Mouse (Mus musculus) hindbrain, postnatal 0 days (tissue): ENCODE results near the gene Tmod1. TPM values are rescaled to one million over a fixed set of nuclear protein-coding genes. Genes with fewer than 3 reads are reported as not detected.

Experiments
- ATAC-seq: fragments of 200-750 bp; cut with Nextera tagmentation; 2 replicates; pipeline ENCODE4 v1.8.0; 2017; ENCODE audit warnings: mild to moderate bottlenecking, moderate TSS enrichment, moderate library complexity
- DNase-seq: peaks from one replicate; pipeline ENCODE4 v3.0.0-alpha.2; 2015; ENCODE audit warnings: low spot score
- H3K27ac ChIP-seq: fragments of 300-500 bp; sonication (generic); 2 replicates; pipeline ENCODE4 v1.5.1; 2014; ENCODE audit warnings: mild to moderate bottlenecking
- H3K27me3 ChIP-seq: fragments of 300-500 bp; sonication (generic); 2 replicates; pipeline ENCODE4 v1.6.1; 2014; ENCODE audit warnings: low read length, mixed read lengths; ENCODE audit not compliant: insufficient read depth
- H3K36me3 ChIP-seq: fragments of 300-500 bp; sonication (generic); 2 replicates; pipeline ENCODE4 v1.6.1; 2014; ENCODE audit warnings: low read length, mixed read lengths; ENCODE audit not compliant: insufficient read depth
- H3K4me1 ChIP-seq: fragments of 300-500 bp; sonication (generic); 2 replicates; pipeline ENCODE4 v1.6.1; 2014; ENCODE audit warnings: antibody characterized with exemption, low read length, mixed read lengths; ENCODE audit not compliant: insufficient read depth
- H3K4me2 ChIP-seq: fragments of 300-500 bp; sonication (generic); 2 replicates; pipeline ENCODE4 v1.6.1; 2014; ENCODE audit warnings: low read depth, mild to moderate bottlenecking, low read length, moderate library complexity, mixed read lengths
- H3K4me3 ChIP-seq: fragments of 300-500 bp; sonication (generic); 2 replicates; pipeline ENCODE4 v1.5.1; 2014; ENCODE audit warnings: low read length
- H3K9ac ChIP-seq: fragments of 300-500 bp; sonication (generic); replicated peaks from 2 replicates; pipeline ENCODE4 v1.6.1; 2014; ENCODE audit warnings: mild to moderate bottlenecking, low read length, moderate library complexity, mixed read lengths
- H3K9me3 ChIP-seq: fragments of 300-500 bp; sonication (generic); 2 replicates; pipeline ENCODE4 v1.6.1; 2016; ENCODE audit warnings: low read length, mixed read lengths
- CTCF ChIP-seq: IDR thresholded peaks from 2 replicates; pipeline ENCODE4 v1.5.1; 2016; ENCODE audit warnings: antibody characterized with exemption, control low read depth, low read depth
- WGBS: fragments of 180-500 bp; shearing (Covaris S2); extraction: QIAGEN DNeasy Blood & Tissue Kit; methylation state at CpG from one replicate; pipeline ENCODE4 v1.1.7; 2014; 5-methylcytosine and 5-hydroxymethylcytosine counted together
- polyA plus RNA-seq: library from polyadenylated mRNA; unstranded; fragments of >200 nt; fragmentation: Nextera tagmentation; extraction: Ambion mirVana; gene quantifications from 2 replicates; pipeline ENCODE4 v1.2.1, GENCODE M21; 2015
- total RNA-seq: library from RNA; depleted of rRNA; stranded (reverse); fragments of >200 nt; gene quantifications from 2 replicates; pipeline ENCODE4 v1.2.3, GENCODE M21; 2014; rRNA removed

Gene Tmod1
- total and polyA plus RNA-seq, 2 experiments from 2014 or later: 1.3 to 2.3 TPM

DNA sequence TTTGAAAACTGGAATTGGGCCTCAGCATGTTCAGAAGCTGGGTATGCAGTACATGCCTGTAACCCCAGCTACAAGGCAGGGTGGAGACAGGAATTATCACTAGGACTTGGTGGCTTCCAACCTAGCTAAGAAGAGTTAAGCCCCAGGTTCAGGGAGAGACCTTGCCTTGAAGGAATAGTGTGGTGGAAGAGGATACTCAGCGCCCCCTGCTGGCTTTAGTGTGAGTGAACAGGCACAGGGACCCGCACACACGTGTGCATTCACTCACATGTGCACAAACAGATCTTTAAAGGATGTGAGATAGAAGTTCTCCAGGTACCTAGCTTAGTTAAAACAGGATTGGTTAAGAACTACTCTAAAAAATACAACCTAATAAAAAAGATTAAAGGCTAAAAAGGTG is 105.6 kb downstream of the Tmod1 start:
- Histone ChIP-seq H3K36me3 (peaks cover 20% of the 10 kb centered on the region), H3K27ac (no peak overlapping the region), H3K9me3 (no peaks in the 10 kb centered on the region), H3K4me1 (peaks cover 9% of the 10 kb centered on the region; the same call in 1 of the 2 replicates), H3K27me3 (no peaks in the 10 kb centered on the region), H3K4me3 (no peak overlapping the region), H3K9ac (no peak overlapping the region), H3K4me2 (no peak overlapping the region)
- TF ChIP-seq CTCF: peak; percentile 45
- 73% methylated on average over 3 of the region's 3 CpGs for WGBS
- DNase-seq (no peak), ATAC-seq (no peak)

DNA sequence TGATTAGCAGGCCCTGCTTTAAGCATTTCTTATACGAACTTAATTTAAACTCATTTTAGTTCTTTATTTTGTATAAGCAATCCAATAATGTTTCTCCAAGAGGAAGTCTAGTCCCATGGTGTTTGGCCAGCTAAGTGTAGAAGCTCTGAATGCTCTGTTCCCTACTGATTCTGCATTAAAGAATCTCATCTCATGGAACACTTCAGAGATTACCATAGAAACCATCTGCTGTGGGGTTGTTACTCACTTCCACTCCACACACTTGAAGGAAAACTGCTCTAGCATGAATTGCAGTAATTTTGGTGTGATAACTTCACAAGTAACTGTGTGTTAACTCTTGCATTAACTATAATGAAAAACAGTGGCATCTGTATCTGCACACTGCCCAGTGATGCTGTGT is 108.1 kb downstream of the Tmod1 start:
- Histone ChIP-seq H3K9ac (no peak overlapping the region), H3K27me3 (no peaks in the 10 kb centered on the region), H3K36me3 (peaks cover 29% of the 10 kb centered on the region), H3K27ac (no peak overlapping the region), H3K4me1 (no peaks in the 10 kb centered on the region), H3K4me3 (no peak overlapping the region), H3K9me3 (no peaks in the 10 kb centered on the region), H3K4me2 (no peak overlapping the region)
- ATAC-seq: no peak
- DNase-seq: no peak
- WGBS: 97% methylated on average over 1 of the region's 1 CpGs
- TF ChIP-seq CTCF: no peak

DNA sequence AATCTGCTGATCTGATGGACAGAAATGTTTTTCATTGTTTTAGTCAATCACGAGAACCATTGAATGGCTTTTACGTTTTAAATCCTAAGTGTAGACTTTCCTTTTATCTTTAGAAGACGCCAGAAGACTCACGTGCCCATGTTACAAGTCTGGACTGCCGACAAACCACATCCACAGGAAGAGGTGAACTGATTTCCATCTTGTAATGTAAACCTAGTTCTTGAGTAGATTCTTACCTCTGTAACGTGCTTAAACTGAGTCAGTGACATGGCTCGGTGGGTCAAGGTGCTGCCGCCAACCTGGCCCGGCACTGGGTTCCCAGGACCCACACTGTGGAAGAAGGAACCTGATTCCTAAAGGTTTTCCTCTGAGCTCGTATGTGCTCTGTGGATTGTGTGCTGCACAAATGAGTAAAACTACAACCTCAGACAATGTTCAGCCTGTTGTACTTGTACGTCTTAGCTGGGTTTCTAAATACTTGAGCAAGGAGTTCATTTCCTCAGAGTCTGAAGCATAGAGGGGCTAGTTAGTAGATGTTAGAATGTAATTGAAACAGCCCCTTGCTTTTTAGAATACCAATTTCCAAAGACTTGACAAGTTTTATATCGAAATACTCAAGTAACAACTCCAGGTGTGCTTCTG is 113.3 kb downstream of the Tmod1 start:
- 94% methylated on average over 12 of the region's 12 CpGs for WGBS
- Histone ChIP-seq H3K4me1 (no peaks in the 10 kb centered on the region), H3K4me3 (no peak overlapping the region), H3K27me3 (no peaks in the 10 kb centered on the region), H3K9ac (no peak overlapping the region), H3K9me3 (no peaks in the 10 kb centered on the region), H3K27ac (no peak overlapping the region), H3K36me3 (peaks cover 67% of the 10 kb centered on the region), H3K4me2 (no peak overlapping the region)
- TF ChIP-seq CTCF: no peak
- DNase-seq (no peak), ATAC-seq (no peak)

DNA sequence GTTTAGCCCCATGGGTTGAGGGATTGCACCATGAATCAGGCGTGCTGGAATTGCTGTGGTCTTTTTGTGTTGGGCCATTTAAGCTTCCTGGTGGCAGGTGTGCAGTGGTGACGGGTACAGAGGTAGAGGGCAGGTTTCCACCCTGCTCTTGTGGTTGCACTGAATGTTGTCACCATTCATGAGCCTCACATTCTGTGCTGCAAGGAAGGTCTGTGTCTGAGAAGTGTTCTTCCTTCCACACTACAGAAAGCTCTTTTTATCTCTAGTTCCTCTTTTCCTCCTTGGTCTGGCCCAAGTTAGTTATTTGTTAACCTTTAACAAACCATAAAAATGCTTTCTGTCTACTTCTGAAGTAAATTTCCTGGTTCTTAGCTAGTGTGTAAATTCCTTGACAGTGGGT is 125.3 kb downstream of the Tmod1 start:
- TF ChIP-seq CTCF: no peak
- ATAC-seq (no peak), DNase-seq (no peak)
- no peak overlapping the region for H3K4me2 ChIP-seq
- peaks cover 72% of the 10 kb centered on the region for H3K36me3 ChIP-seq
- H3K9ac ChIP-seq: no peak overlapping the region
- no peak overlapping the region for H3K4me3 ChIP-seq
- WGBS: 86% methylated on average over 2 of the region's 2 CpGs
- H3K4me1 ChIP-seq: no peaks in the 10 kb centered on the region
- no peak overlapping the region for H3K27ac ChIP-seq
- H3K27me3 ChIP-seq: no peaks in the 10 kb centered on the region
- H3K9me3 ChIP-seq: no peaks in the 10 kb centered on the region

Other genes with a start within 250 kb of the Tmod1 start
- gene Aldh1b1, start 239.9 kb upstream of the Tmod1 start, total RNA-seq: 23.0 and 24.4 TPM in 2 replicates
- gene Aldh1b1, start 239.9 kb upstream of the Tmod1 start, polyA plus RNA-seq: 18.8 TPM in 2 replicates
- gene Igfbpl1, start 212.0 kb upstream of the Tmod1 start, total RNA-seq: 86.1 and 103 TPM in 2 replicates
- 20.3 and 22.2 TPM in 2 replicates for gene Igfbpl1, start 212.0 kb upstream of the Tmod1 start, polyA plus RNA-seq
- gene Stra6l, start 190.3 kb upstream of the Tmod1 start, total RNA-seq: 0.07 and 0.26 TPM in 2 replicates
- gene Stra6l, start 190.3 kb upstream of the Tmod1 start, polyA plus RNA-seq: 0.11 and 0.20 TPM in 2 replicates
- 0.63 and 1.0 TPM in 2 replicates for gene Ccdc180, start 148.6 kb upstream of the Tmod1 start, total RNA-seq
- 0.20 and 0.51 TPM in 2 replicates for gene Ccdc180, start 148.6 kb upstream of the Tmod1 start, polyA plus RNA-seq
- 31.3 and 33.4 TPM in 2 replicates for gene Tdrd7, start 73.6 kb upstream of the Tmod1 start, total RNA-seq
- 23.6 and 26.1 TPM in 2 replicates for gene Tdrd7, start 73.6 kb upstream of the Tmod1 start, polyA plus RNA-seq
- gene Ncbp1, start 99.7 kb downstream of the Tmod1 start, total RNA-seq: 34.8 and 35.3 TPM in 2 replicates
- 44.7 and 46.2 TPM in 2 replicates for gene Ncbp1, start 99.7 kb downstream of the Tmod1 start, polyA plus RNA-seq
- 20.2 and 25.5 TPM in 2 replicates for gene Tstd2, start 99.8 kb downstream of the Tmod1 start, total RNA-seq
- 18.5 and 22.4 TPM in 2 replicates for gene Tstd2, start 99.8 kb downstream of the Tmod1 start, polyA plus RNA-seq
- 18.9 and 26.4 TPM in 2 replicates for gene Xpa, start 157.4 kb downstream of the Tmod1 start, total RNA-seq
- gene Xpa, start 157.4 kb downstream of the Tmod1 start, polyA plus RNA-seq: 35.9 and 39.2 TPM in 2 replicates